Mouse (Mus musculus) kidney, postnatal 10 days (tissue): Measurements from ENCODE around the gene Amd1.

Experiments used
- DNase-seq: peaks from one replicate; pipeline ENCODE4 v3.0.0; 2021; ENCODE audit warnings: mixed read lengths

Amd1 gene

DNA sequence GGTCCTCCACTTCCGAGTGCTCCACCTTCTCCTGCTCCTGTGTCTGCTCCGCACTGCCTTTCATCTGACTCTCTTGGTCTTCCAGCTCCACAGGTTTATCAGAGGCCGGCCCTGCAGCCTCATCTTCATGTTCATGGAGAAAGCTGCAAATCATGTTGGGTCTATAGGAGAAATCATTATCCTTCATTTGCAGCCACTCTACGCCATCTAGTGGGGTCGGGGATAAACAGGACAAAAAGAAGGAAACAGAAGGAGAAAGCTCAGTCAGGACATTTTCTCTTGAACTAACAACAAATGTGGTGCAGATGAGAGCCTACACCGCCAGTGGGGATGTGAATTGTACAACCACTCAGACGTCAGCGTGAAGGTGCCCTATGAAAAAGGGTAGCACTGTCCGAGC lies 52.4 kb downstream of the Amd1 start:
- DNase-seq: peak; percentile 17

DNA sequence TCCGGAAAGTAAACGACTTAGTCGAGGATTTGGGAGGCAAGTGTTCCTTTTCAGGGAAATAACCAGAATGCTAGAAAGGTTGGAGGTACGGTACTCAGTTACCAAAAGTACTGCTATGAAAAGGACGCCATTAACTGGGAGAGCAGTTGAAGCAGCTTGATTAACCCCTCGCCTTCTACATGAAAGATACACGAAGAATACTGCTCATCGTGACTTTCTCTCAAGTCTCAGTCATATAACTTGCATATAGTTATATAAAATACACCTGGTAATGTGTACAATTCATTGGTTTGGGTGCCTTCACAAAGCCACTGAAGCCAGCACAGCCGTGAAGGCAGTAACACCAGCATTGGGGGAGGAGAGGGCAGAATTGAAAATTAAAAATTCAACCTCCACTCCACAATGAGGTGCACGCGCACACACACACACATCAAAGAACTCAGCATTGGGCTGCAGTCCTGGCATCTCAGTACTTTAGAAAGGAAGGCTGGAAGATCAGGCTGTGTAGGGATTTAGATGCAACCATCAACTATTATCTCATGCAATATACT lies 54.7 kb downstream of the Amd1 start:
- no peak for DNase-seq

DNA sequence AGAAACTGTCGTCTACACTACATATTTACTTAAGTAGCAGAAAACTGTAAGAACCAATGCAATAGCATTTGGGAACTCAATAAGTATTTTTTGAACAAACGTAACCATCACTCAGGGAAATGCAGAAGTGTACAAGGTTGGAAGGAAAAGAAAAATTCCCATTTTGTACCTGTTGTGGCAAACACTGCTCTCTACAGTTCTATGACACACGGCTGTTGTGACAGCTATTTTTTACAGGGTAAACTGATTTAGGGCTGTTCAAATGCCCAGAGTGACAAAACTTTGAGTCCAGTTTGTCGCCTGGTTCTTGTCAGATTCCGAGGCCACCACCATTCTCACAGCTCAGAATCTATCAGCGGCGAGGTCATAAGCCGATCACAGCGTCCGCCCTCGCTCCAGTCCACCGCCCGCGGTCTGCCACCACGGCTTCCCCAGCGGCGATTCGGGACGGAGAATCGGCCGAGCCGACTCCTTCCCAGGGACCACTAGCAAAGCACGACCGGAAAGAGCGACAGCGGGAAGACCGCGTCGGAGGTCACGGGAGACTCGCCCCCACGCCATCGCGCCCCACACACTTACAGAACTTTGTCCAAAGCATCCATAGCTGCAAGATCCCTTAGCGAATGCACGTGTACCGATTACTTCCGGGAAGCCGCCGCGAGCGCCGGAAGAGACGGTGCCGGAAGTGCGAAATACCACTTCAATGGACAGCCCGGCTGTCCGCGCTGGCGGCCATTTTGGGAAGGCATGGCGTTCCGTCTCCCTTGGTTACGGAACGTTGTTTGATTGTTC lies 55.4 kb downstream of the Amd1 start, which contains the start of gene Rpf2:
Gene Rpf2 (minus strand): TSS at position 663 of the 792 bp plus-strand sequence.
- DNase-seq: peak; percentile 90

DNA sequence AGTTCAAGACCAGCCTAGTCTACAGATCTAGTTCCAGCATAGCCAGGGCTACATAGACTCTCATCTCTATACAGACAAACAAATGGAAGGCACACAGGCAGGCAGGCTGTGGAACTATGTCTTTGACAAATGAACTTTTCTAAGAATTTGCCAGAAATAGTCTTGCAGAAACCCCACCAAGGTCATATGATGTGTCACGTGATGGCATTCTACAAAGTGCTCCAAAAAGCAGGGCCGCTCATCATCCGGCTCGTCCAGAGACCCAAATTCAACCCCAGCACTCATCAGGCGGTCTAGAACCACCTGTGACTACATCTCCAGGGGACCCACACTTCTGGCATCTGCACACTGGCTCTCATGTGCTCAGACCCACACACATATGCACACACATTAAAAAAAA lies 64.2 kb downstream of the Amd1 start:
- DNase-seq: no peak
